Mouse (Mus musculus): ENCODE measurements around the gene Ccdc106. TPM values are rescaled to one million over a fixed set of nuclear protein-coding genes. Genes with fewer than 3 reads are reported as not detected.

Gene Ccdc106
- polyA plus RNA-seq, 1 experiment from 2014 or later, result 17.4 TPM

GRCm38 (mm10) chr7:5092381-5092780 is 72.0 kb downstream of the Ccdc106 start:
- Histone ChIP-seq H3K9ac (no peak overlapping the region), H3K4me2 (replicated peaks) (no peak overlapping the region), H3K4me1 (no peaks in the 10 kb centered on the region), H3K9me3 (replicated peaks) (no peaks in the 10 kb centered on the region), H3K27ac (no peak overlapping the region), H3K36me3 (peaks cover 66% of the 10 kb centered on the region), H3K27me3 (no peaks in the 10 kb centered on the region), H3K4me3 (no peak overlapping the region)
- 90% methylated on average over 6 of the region's 6 CpGs for WGBS
- no peak for ATAC-seq (ENCODE audit: low FRiP score)

- peaks cover 71% of the 10 kb centered on the region for H3K36me3 ChIP-seq
- no peaks in the 10 kb centered on the region for H3K9me3 ChIP-seq (replicated peaks)
- no peaks in the 10 kb centered on the region for H3K4me1 ChIP-seq
- no peak overlapping the region for H3K4me2 ChIP-seq (replicated peaks)
- H3K27me3 ChIP-seq, result no peaks in the 10 kb centered on the region
- H3K4me3 ChIP-seq, result no peak overlapping the region
- H3K9ac ChIP-seq, result no peak overlapping the region
- no peak for ATAC-seq (ENCODE audit: low FRiP score)
- no peak overlapping the region for H3K27ac ChIP-seq
- WGBS, result 88% methylated on average over 21 of the region's 21 CpGs
Observed at GRCm38 (mm10) chr7:5092831-5093510, 72.6 kb downstream of the Ccdc106 start.

- Histone ChIP-seq H3K4me2 (replicated peaks) (no peak overlapping the region), H3K9ac (no peak overlapping the region), H3K4me1 (no peaks in the 10 kb centered on the region), H3K9me3 (replicated peaks) (no peaks in the 10 kb centered on the region), H3K36me3 (peaks cover 55% of the 10 kb centered on the region), H3K4me3 (no peak overlapping the region), H3K27me3 (no peaks in the 10 kb centered on the region), H3K27ac (no peak overlapping the region)
- no peak for ATAC-seq (ENCODE audit: low FRiP score)
- WGBS, result 95% methylated on average over 5 of the region's 5 CpGs
Observed at GRCm38 (mm10) chr7:5098769-5099168, 78.4 kb downstream of the Ccdc106 start.

GRCm38 (mm10) chr7:5099796-5100195 is 79.4 kb downstream of the Ccdc106 start:
- ATAC-seq (ENCODE audit: low FRiP score), result no peak
- Histone ChIP-seq H3K27ac (no peak overlapping the region), H3K4me3 (no peak overlapping the region), H3K36me3 (peaks cover 45% of the 10 kb centered on the region), H3K27me3 (no peaks in the 10 kb centered on the region), H3K4me1 (no peaks in the 10 kb centered on the region), H3K9ac (no peak overlapping the region), H3K9me3 (replicated peaks) (no peaks in the 10 kb centered on the region), H3K4me2 (replicated peaks) (no peak overlapping the region)
- WGBS, result 83% methylated on average over 3 of the region's 3 CpGs

- Histone ChIP-seq H3K27ac (no peak overlapping the region), H3K9ac (no peak overlapping the region), H3K4me3 (no peak overlapping the region), H3K36me3 (peaks cover 31% of the 10 kb centered on the region), H3K9me3 (replicated peaks) (no peaks in the 10 kb centered on the region), H3K27me3 (no peaks in the 10 kb centered on the region), H3K4me2 (replicated peaks) (no peak overlapping the region), H3K4me1 (no peaks in the 10 kb centered on the region)
- WGBS, result 89% methylated on average over 10 of the region's 10 CpGs
- no peak for ATAC-seq (ENCODE audit: low FRiP score)
Observed at GRCm38 (mm10) chr7:5101066-5101663, 80.8 kb downstream of the Ccdc106 start.

- no peak overlapping the region for H3K27ac ChIP-seq
- no peaks in the 10 kb centered on the region for H3K9me3 ChIP-seq (replicated peaks)
- H3K4me2 ChIP-seq (replicated peaks), result no peak overlapping the region
- no peak overlapping the region for H3K9ac ChIP-seq
- no peaks in the 10 kb centered on the region for H3K27me3 ChIP-seq
- peaks cover 17% of the 10 kb centered on the region for H3K36me3 ChIP-seq
- ATAC-seq (ENCODE audit: low FRiP score), result no peak
- 88% methylated on average over 2 of the region's 2 CpGs for WGBS
- H3K4me3 ChIP-seq, result no peak overlapping the region
- no peaks in the 10 kb centered on the region for H3K4me1 ChIP-seq
Observed at GRCm38 (mm10) chr7:5102564-5102963, 82.2 kb downstream of the Ccdc106 start.

- 84% methylated on average over 4 of the region's 4 CpGs for WGBS
- H3K4me2 ChIP-seq (replicated peaks), result no peak overlapping the region
- no peaks in the 10 kb centered on the region for H3K9me3 ChIP-seq (replicated peaks)
- H3K4me3 ChIP-seq, result no peak overlapping the region
- no peak overlapping the region for H3K27ac ChIP-seq
- ATAC-seq (ENCODE audit: low FRiP score), result no peak
- H3K4me1 ChIP-seq, result no peaks in the 10 kb centered on the region
- no peaks in the 10 kb centered on the region for H3K27me3 ChIP-seq
- no peak overlapping the region for H3K9ac ChIP-seq
- no peaks in the 10 kb centered on the region for H3K36me3 ChIP-seq
Observed at GRCm38 (mm10) chr7:5108272-5108671, 87.9 kb downstream of the Ccdc106 start.

GRCm38 (mm10) chr7:5109301-5109700 is 88.9 kb downstream of the Ccdc106 start:
- WGBS, result 85% methylated on average over 8 of the region's 8 CpGs

More at GRCm38 (mm10) chr7:5109301-5109700, 88.9 kb downstream of the Ccdc106 start:
- Histone ChIP-seq H3K27me3 (no peaks in the 10 kb centered on the region), H3K9me3 (replicated peaks) (no peaks in the 10 kb centered on the region), H3K9ac (no peak overlapping the region), H3K4me2 (replicated peaks) (no peak overlapping the region), H3K36me3 (no peaks in the 10 kb centered on the region), H3K4me1 (no peaks in the 10 kb centered on the region), H3K4me3 (no peak overlapping the region), H3K27ac (no peak overlapping the region)
- ATAC-seq (ENCODE audit: low FRiP score), result no peak

Other genes with a start within 250 kb of the Ccdc106 start
- gene Fam71e2, start 249.3 kb upstream of the Ccdc106 start, polyA plus RNA-seq (2016; fragmentation: Nextera tagmentation; extraction: Ambion mirVana), result not detected in 2 replicates
- 0.34 TPM in 1 of 2 replicates, not detected in the other for gene Il11, start 237.7 kb upstream of the Ccdc106 start, polyA plus RNA-seq (2016; fragmentation: Nextera tagmentation; extraction: Ambion mirVana)
- gene Tmem190, start 237.6 kb upstream of the Ccdc106 start, polyA plus RNA-seq (2016; fragmentation: Nextera tagmentation; extraction: Ambion mirVana), result not detected in 2 replicates
- 2.9 and 4.0 TPM in 2 replicates for gene Tmem238, start 230.9 kb upstream of the Ccdc106 start, polyA plus RNA-seq (2016; fragmentation: Nextera tagmentation; extraction: Ambion mirVana)
- gene Rpl28, start 227.7 kb upstream of the Ccdc106 start, polyA plus RNA-seq (2016; fragmentation: Nextera tagmentation; extraction: Ambion mirVana), result 290 and 306 TPM in 2 replicates
- 331 and 348 TPM in 2 replicates for gene Ube2s, start 208.0 kb upstream of the Ccdc106 start, polyA plus RNA-seq (2016; fragmentation: Nextera tagmentation; extraction: Ambion mirVana)
- gene Shisa7, start 175.9 kb upstream of the Ccdc106 start, polyA plus RNA-seq (2016; fragmentation: Nextera tagmentation; extraction: Ambion mirVana), result 5.3 and 6.7 TPM in 2 replicates
- 5.1 and 7.0 TPM in 2 replicates for gene Isoc2b, start 150.3 kb upstream of the Ccdc106 start, polyA plus RNA-seq (2016; fragmentation: Nextera tagmentation; extraction: Ambion mirVana)
- gene Isoc2a, start 143.4 kb upstream of the Ccdc106 start, polyA plus RNA-seq (2016; fragmentation: Nextera tagmentation; extraction: Ambion mirVana), result 0.88 and 1.2 TPM in 2 replicates
- gene Gm36210, start 114.0 kb upstream of the Ccdc106 start, polyA plus RNA-seq (2016; fragmentation: Nextera tagmentation; extraction: Ambion mirVana), result not detected in 2 replicates
- gene Zfp628, start 105.3 kb upstream of the Ccdc106 start, polyA plus RNA-seq (2016; fragmentation: Nextera tagmentation; extraction: Ambion mirVana), result 4.3 and 4.8 TPM in 2 replicates
- 12.3 and 14.3 TPM in 2 replicates for gene Nat14, start 98.5 kb upstream of the Ccdc106 start, polyA plus RNA-seq (2016; fragmentation: Nextera tagmentation; extraction: Ambion mirVana)
- gene Ssc5d, start 94.8 kb upstream of the Ccdc106 start, polyA plus RNA-seq (2016; fragmentation: Nextera tagmentation; extraction: Ambion mirVana), result 1.6 and 2.2 TPM in 2 replicates
- not detected in 2 replicates for gene Sbk2, start 56.1 kb upstream of the Ccdc106 start, polyA plus RNA-seq (2016; fragmentation: Nextera tagmentation; extraction: Ambion mirVana)
- gene Sbk3, start 49.4 kb upstream of the Ccdc106 start, polyA plus RNA-seq (2016; fragmentation: Nextera tagmentation; extraction: Ambion mirVana), result 0.19 and 0.23 TPM in 2 replicates
- 57.8 and 61.4 TPM in 2 replicates for gene Zfp579, start 24.4 kb upstream of the Ccdc106 start, polyA plus RNA-seq (2016; fragmentation: Nextera tagmentation; extraction: Ambion mirVana)
- gene Zfp524, start 6.1 kb upstream of the Ccdc106 start, polyA plus RNA-seq (2016; fragmentation: Nextera tagmentation; extraction: Ambion mirVana), result 8.5 and 9.1 TPM in 2 replicates
- 59.6 and 60.1 TPM in 2 replicates for gene Fiz1, start 5.9 kb upstream of the Ccdc106 start, polyA plus RNA-seq (2016; fragmentation: Nextera tagmentation; extraction: Ambion mirVana)
- gene Gm44973, start 5.1 kb upstream of the Ccdc106 start, polyA plus RNA-seq (2016; fragmentation: Nextera tagmentation; extraction: Ambion mirVana), result 0.32 TPM in 1 of 2 replicates, not detected in the other
- 9.0 and 9.3 TPM in 2 replicates for gene Zfp865, start 177 bp upstream of the Ccdc106 start, polyA plus RNA-seq (2016; fragmentation: Nextera tagmentation; extraction: Ambion mirVana)
- 0.44 TPM in 1 of 2 replicates, not detected in the other for gene 4632433K11Rik, start 13.6 kb downstream of the Ccdc106 start, polyA plus RNA-seq (2016; fragmentation: Nextera tagmentation; extraction: Ambion mirVana)
- gene Zfp784, start 17.9 kb downstream of the Ccdc106 start, polyA plus RNA-seq (2016; fragmentation: Nextera tagmentation; extraction: Ambion mirVana), result 6.1 and 6.9 TPM in 2 replicates
- gene Zfp580, start 31.0 kb downstream of the Ccdc106 start, polyA plus RNA-seq (2016; fragmentation: Nextera tagmentation; extraction: Ambion mirVana), result 45.4 and 51.8 TPM in 2 replicates
- 136 and 138 TPM in 2 replicates for gene U2af2, start 41.6 kb downstream of the Ccdc106 start, polyA plus RNA-seq (2016; fragmentation: Nextera tagmentation; extraction: Ambion mirVana)
- 74.5 and 79.6 TPM in 2 replicates for gene Epn1, start 59.7 kb downstream of the Ccdc106 start, polyA plus RNA-seq (2016; fragmentation: Nextera tagmentation; extraction: Ambion mirVana)
- not detected in 2 replicates for gene Rfpl4, start 96.4 kb downstream of the Ccdc106 start, polyA plus RNA-seq (2016; fragmentation: Nextera tagmentation; extraction: Ambion mirVana)
- gene Rasl2-9, start 105.4 kb downstream of the Ccdc106 start, polyA plus RNA-seq (2016; fragmentation: Nextera tagmentation; extraction: Ambion mirVana), result 0.31 and 0.41 TPM in 2 replicates
- gene Vmn1r55, start 129.1 kb downstream of the Ccdc106 start, polyA plus RNA-seq (2016; fragmentation: Nextera tagmentation; extraction: Ambion mirVana), result not detected in 2 replicates
- not detected in 2 replicates for gene Vmn1r56, start 176.2 kb downstream of the Ccdc106 start, polyA plus RNA-seq (2016; fragmentation: Nextera tagmentation; extraction: Ambion mirVana)
- gene Vmn1r57, start 197.9 kb downstream of the Ccdc106 start, polyA plus RNA-seq (2016; fragmentation: Nextera tagmentation; extraction: Ambion mirVana), result not detected in 2 replicates

Measured in hindbrain, embryonic 12.5 days (tissue).